Mouse (Mus musculus) stomach, adult 2 months (tissue): Measurements from ENCODE around the gene Myh7b. TPM values are rescaled to one million over a fixed set of nuclear protein-coding genes. Genes with fewer than 3 reads are reported as not detected.

Experiments
- polyA plus RNA-seq: library from polyadenylated mRNA; depleted of rRNA; stranded (reverse); fragments of >200 nt; gene quantifications from 2 replicates; pipeline ENCODE4 v1.2.3, GENCODE M21; 2012; rRNA removed

Gene Myh7b
- 0.02 TPM in 1 of 2 replicates, not detected in the other for polyA plus RNA-seq

GRCm38 (mm10) chr2:155610978-155611377 lies at the start of gene Myh7b:
Gene Myh7b (plus strand): TSS chr2:155611212.

DNA sequence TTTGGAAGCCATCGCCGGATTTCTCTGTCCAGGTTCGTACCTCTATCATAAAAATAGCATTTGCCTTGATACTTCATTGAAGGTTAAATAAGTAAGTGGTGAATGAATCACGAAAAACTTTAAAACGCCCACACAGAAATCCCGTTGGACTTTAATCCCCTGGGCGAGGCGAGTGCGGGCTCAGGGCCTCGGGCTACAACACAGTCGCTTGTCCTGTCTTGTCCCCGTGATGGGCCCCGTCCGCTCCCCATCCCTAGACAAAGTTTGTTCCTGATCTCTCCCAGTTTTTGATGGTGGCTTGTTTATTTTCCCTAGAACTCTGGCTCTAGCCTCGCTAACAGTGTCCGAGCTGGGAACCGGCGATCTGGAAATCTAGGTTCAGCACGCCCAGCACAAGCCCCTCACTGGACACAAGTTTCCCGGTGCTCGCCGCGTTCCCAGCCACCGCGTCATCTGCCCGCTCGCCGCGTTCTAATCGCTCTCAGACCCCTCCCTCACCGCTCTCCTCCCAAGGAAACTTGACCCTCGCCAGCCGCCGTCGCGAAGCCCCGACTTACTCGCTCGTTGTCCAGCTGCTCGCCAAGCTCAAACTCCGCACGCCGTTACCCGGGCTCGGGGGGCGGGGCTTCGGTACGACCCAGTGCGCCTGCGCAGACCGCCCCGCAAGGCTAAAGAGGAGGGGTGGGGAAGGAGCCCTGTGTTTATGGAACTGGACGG lies 18.7 kb upstream of the Myh7b start, which contains the start of gene Gss:
TSS of gene Gss (minus strand) at position 674 of the 717 bp plus-strand sequence.

Other genes starting within 250 kb of the Myh7b start
- gene Trp53inp2, start 230.2 kb upstream of the Myh7b start, polyA plus RNA-seq: 147 and 267 TPM in 2 replicates
- gene Ncoa6, start 137.3 kb upstream of the Myh7b start, polyA plus RNA-seq: 2.5 and 5.7 TPM in 2 replicates
- 11.1 and 13.2 TPM in 2 replicates for gene Acss2, start 93.3 kb upstream of the Myh7b start, polyA plus RNA-seq
- gene Ggt7, start 93.0 kb upstream of the Myh7b start, polyA plus RNA-seq: 9.5 and 12.7 TPM in 2 replicates
- 59.0 and 67.1 TPM in 2 replicates for gene Gss, start 18.4 kb upstream of the Myh7b start, polyA plus RNA-seq
- gene Trpc4ap, start 81.2 kb downstream of the Myh7b start, polyA plus RNA-seq: 72.7 and 87.2 TPM in 2 replicates
- 42.9 and 44.4 TPM in 2 replicates for gene Edem2, start 118.3 kb downstream of the Myh7b start, polyA plus RNA-seq
- gene Gm17581, start 124.7 kb downstream of the Myh7b start, polyA plus RNA-seq: not detected in 2 replicates
- 6.5 and 8.9 TPM in 2 replicates for gene Procr, start 139.9 kb downstream of the Myh7b start, polyA plus RNA-seq
- 0.22 TPM in 2 replicates for gene Mmp24, start 164.1 kb downstream of the Myh7b start, polyA plus RNA-seq
- gene BC029722, start 208.2 kb downstream of the Myh7b start, polyA plus RNA-seq: 39.1 and 88.0 TPM in 2 replicates
- gene Eif6, start 215.7 kb downstream of the Myh7b start, polyA plus RNA-seq: 175 and 188 TPM in 2 replicates
- 8.5 and 10.6 TPM in 2 replicates for gene Fam83c, start 223.6 kb downstream of the Myh7b start, polyA plus RNA-seq